Mouse (Mus musculus) forebrain, embryonic 12.5 days (tissue): Measurements from ENCODE around the gene Eif4e1b. TPM values are rescaled to one million over a fixed set of nuclear protein-coding genes. Genes with fewer than 3 reads are reported as not detected.

Experiments
- ATAC-seq: fragments of 200-750 bp; cut with Nextera tagmentation; 2 replicates; pipeline ENCODE4 v1.8.0; 2017; ENCODE audit warnings: moderate TSS enrichment; ENCODE audit not compliant: low FRiP score
- H3K27ac ChIP-seq: fragments of 300-500 bp; sonication (generic); 2 replicates; pipeline ENCODE4 v1.5.1; 2016; ENCODE audit warnings: mild to moderate bottlenecking
- H3K27me3 ChIP-seq: fragments of 300-500 bp; sonication (generic); 2 replicates; pipeline ENCODE4 v1.6.1; 2016; ENCODE audit warnings: mild to moderate bottlenecking
- H3K36me3 ChIP-seq: fragments of 300-500 bp; sonication (generic); replicated peaks from 2 replicates; pipeline ENCODE4 v1.6.1; 2016; ENCODE audit warnings: mild to moderate bottlenecking
- H3K4me1 ChIP-seq: fragments of 300-500 bp; sonication (generic); 2 replicates; pipeline ENCODE4 v1.6.1; 2016
- H3K4me2 ChIP-seq: fragments of 300-500 bp; sonication (generic); 2 replicates; pipeline ENCODE4 v1.6.1; 2016; ENCODE audit warnings: mild to moderate bottlenecking, moderate library complexity
- H3K4me3 ChIP-seq: fragments of 300-500 bp; sonication (generic); replicated peaks from 2 replicates; pipeline ENCODE4 v1.5.1; 2016; ENCODE audit warnings: mild to moderate bottlenecking
- H3K9ac ChIP-seq: fragments of 300-500 bp; sonication (generic); 2 replicates; pipeline ENCODE4 v1.6.1; 2016; ENCODE audit warnings: mild to moderate bottlenecking
- H3K9me3 ChIP-seq: fragments of 300-500 bp; sonication (generic); 2 replicates; pipeline ENCODE4 v1.6.1; 2016
- WGBS: fragments of 180-500 bp; shearing (Covaris S2); methylation state at CpG from one replicate; pipeline ENCODE4 v1.1.7; 2016; 5-methylcytosine and 5-hydroxymethylcytosine counted together
- polyA plus RNA-seq: library from polyadenylated mRNA; unstranded; fragments of >200 nt; fragmentation: Nextera tagmentation; extraction: Ambion mirVana; gene quantifications from 2 replicates; pipeline ENCODE4 v1.2.1, GENCODE M21; 2016

The Eif4e1b gene
- polyA plus RNA-seq, 1 experiment from 2014 or later = not detected

- Histone ChIP-seq H3K4me1 (peaks cover 38% of the 10 kb centered on the region), H3K27ac (no peak overlapping the region), H3K4me2 (no peak overlapping the region), H3K4me3 (no peak overlapping the region), H3K27me3 (peaks cover 60% of the 10 kb centered on the region), H3K36me3 (no peaks in the 10 kb centered on the region), H3K9ac (no peak overlapping the region), H3K9me3 (no peaks in the 10 kb centered on the region)
- WGBS = 69% methylated on average over 6 of the region's 6 CpGs
- no peak for ATAC-seq
Measured at GRCm38 (mm10) chr13:54753733-54754132, 30.1 kb upstream of the Eif4e1b start.

- Histone ChIP-seq H3K27me3 (peaks cover 61% of the 10 kb centered on the region), H3K4me3 (no peak overlapping the region), H3K4me1 (peaks cover 42% of the 10 kb centered on the region), H3K4me2 (no peak overlapping the region), H3K36me3 (no peaks in the 10 kb centered on the region), H3K27ac (no peak overlapping the region), H3K9ac (no peak overlapping the region), H3K9me3 (no peaks in the 10 kb centered on the region)
- 42% methylated on average over 12 of the region's 12 CpGs for WGBS
- no peak for ATAC-seq
Measured at GRCm38 (mm10) chr13:54754169-54755080, 29.4 kb upstream of the Eif4e1b start.

GRCm38 (mm10) chr13:54755201-54755830 is 28.5 kb upstream of the Eif4e1b start:
- no peak overlapping the region for H3K4me3 ChIP-seq
- peaks cover 64% of the 10 kb centered on the region for H3K27me3 ChIP-seq
- H3K4me1 ChIP-seq = peaks cover 43% of the 10 kb centered on the region
- no peaks in the 10 kb centered on the region for H3K36me3 ChIP-seq
- ATAC-seq = no peak
- H3K9ac ChIP-seq = no peak overlapping the region
- H3K27ac ChIP-seq = peak overlapping the region; percentile 75
- H3K9me3 ChIP-seq = no peaks in the 10 kb centered on the region
- 25% methylated on average over 9 of the region's 9 CpGs for WGBS
- peak overlapping the region; percentile 17; the same call in 1 of the 2 replicates for H3K4me2 ChIP-seq

- ATAC-seq = no peak
- Histone ChIP-seq H3K4me1 (peaks cover 46% of the 10 kb centered on the region), H3K36me3 (no peaks in the 10 kb centered on the region), H3K27ac (no peak overlapping the region), H3K27me3 (peaks cover 65% of the 10 kb centered on the region), H3K4me2 (no peak overlapping the region), H3K9me3 (no peaks in the 10 kb centered on the region), H3K9ac (no peak overlapping the region), H3K4me3 (no peak overlapping the region)
- 89% methylated on average over 8 of the region's 8 CpGs for WGBS
Measured at GRCm38 (mm10) chr13:54756156-54756712, 27.6 kb upstream of the Eif4e1b start.

GRCm38 (mm10) chr13:54757093-54757830 is 26.5 kb upstream of the Eif4e1b start:
- WGBS = 37% methylated on average over 10 of the region's 10 CpGs
- Histone ChIP-seq H3K4me1 (peaks cover 46% of the 10 kb centered on the region), H3K27me3 (peaks cover 63% of the 10 kb centered on the region), H3K9me3 (no peaks in the 10 kb centered on the region), H3K4me3 (peak overlapping the region; percentile 47), H3K36me3 (no peaks in the 10 kb centered on the region), H3K9ac (peak overlapping the region; percentile 61; the same call in 1 of the 2 replicates), H3K4me2 (peak overlapping the region; percentile 85), H3K27ac (peak overlapping the region; percentile 94)
- no peak for ATAC-seq

GRCm38 (mm10) chr13:54758045-54758755 is 25.6 kb upstream of the Eif4e1b start:
- Histone ChIP-seq H3K4me1 (peaks cover 46% of the 10 kb centered on the region), H3K4me2 (peak overlapping the region; percentile 85), H3K9me3 (no peaks in the 10 kb centered on the region), H3K27ac (peak overlapping the region; percentile 94), H3K4me3 (peak overlapping the region; percentile 47), H3K36me3 (no peaks in the 10 kb centered on the region), H3K27me3 (peaks cover 64% of the 10 kb centered on the region), H3K9ac (peak overlapping the region; percentile 61)
- ATAC-seq = peak; percentile 86
- WGBS = under 1% methylated on average over 43 of the region's 43 CpGs

- 0% methylated on average over 29 of the region's 29 CpGs for WGBS
- peak; percentile 30; the same call in 1 of the 2 replicates for ATAC-seq
- peak overlapping the region; percentile 85 for H3K4me2 ChIP-seq
- no peaks in the 10 kb centered on the region for H3K9me3 ChIP-seq
- H3K36me3 ChIP-seq = no peaks in the 10 kb centered on the region
- peak overlapping the region; percentile 94 for H3K27ac ChIP-seq
- H3K4me3 ChIP-seq = peak overlapping the region; percentile 47
- H3K27me3 ChIP-seq = peaks cover 66% of the 10 kb centered on the region
- peak overlapping the region; percentile 61 for H3K9ac ChIP-seq
- peaks cover 46% of the 10 kb centered on the region for H3K4me1 ChIP-seq
Measured at GRCm38 (mm10) chr13:54758756-54759470, 24.9 kb upstream of the Eif4e1b start.

- Histone ChIP-seq H3K9ac (no peak overlapping the region; the same call in 1 of the 2 replicates), H3K4me1 (peaks cover 43% of the 10 kb centered on the region), H3K27ac (no peak overlapping the region), H3K36me3 (no peaks in the 10 kb centered on the region), H3K4me3 (peak overlapping the region; percentile 47; the same call in 1 of the 2 replicates), H3K9me3 (no peaks in the 10 kb centered on the region), H3K27me3 (peaks cover 69% of the 10 kb centered on the region), H3K4me2 (peak overlapping the region; percentile 85)
- WGBS = 10% methylated on average over 7 of the region's 7 CpGs
- ATAC-seq = no peak
Measured at GRCm38 (mm10) chr13:54759496-54759895, 24.3 kb upstream of the Eif4e1b start.

GRCm38 (mm10) chr13:54760164-54760795 is 23.5 kb upstream of the Eif4e1b start:
- Histone ChIP-seq H3K9me3 (no peaks in the 10 kb centered on the region), H3K4me3 (no peak overlapping the region), H3K27ac (no peak overlapping the region), H3K36me3 (no peaks in the 10 kb centered on the region), H3K27me3 (peaks cover 74% of the 10 kb centered on the region), H3K9ac (no peak overlapping the region), H3K4me1 (peaks cover 41% of the 10 kb centered on the region), H3K4me2 (no peak overlapping the region)
- 64% methylated on average over 8 of the region's 8 CpGs for WGBS
- ATAC-seq = no peak

GRCm38 (mm10) chr13:54760906-54761305 is 22.9 kb upstream of the Eif4e1b start:
- Histone ChIP-seq H3K4me3 (no peak overlapping the region), H3K9ac (no peak overlapping the region), H3K9me3 (no peaks in the 10 kb centered on the region), H3K27ac (no peak overlapping the region), H3K4me1 (peaks cover 43% of the 10 kb centered on the region), H3K36me3 (no peaks in the 10 kb centered on the region), H3K27me3 (peaks cover 76% of the 10 kb centered on the region), H3K4me2 (no peak overlapping the region)
- ATAC-seq = no peak
- 73% methylated on average over 7 of the region's 7 CpGs for whole genome bisulfite sequencing
